ENCODE assay signal across 16 mouse cellular contexts in genomic region chr2:156951301-156952094, GRCm38 (mm10). TPM values are rescaled to one million over a fixed set of nuclear protein-coding genes. Genes with fewer than 3 reads are reported as not detected.
DNase-seq lines count a peak whose midpoint lies in the region; ATAC-seq and TF ChIP-seq lines count a peak whose summit lies in the region.
"Had no signal": no experiment of that assay in that cellular context is flagged by ENCODE, and none has a peak within 500 bp of the region (broad histone marks: within the 10 kb centered on the region; RNA-seq: fewer than 3 reads in every experiment).

No protein-coding gene starts in this region.

- 0 out of 2 replicates have a peak overlapping the region, but pooled peaks have one; percentile 4 for H3K27ac ChIP-seq in kidney, embryonic 15.5 days
- H3K27ac ChIP-seq in kidney, embryonic 14.5 days (ENCODE audit: low read depth, low read length), result no peak overlapping the region
- 0 out of 2 replicates have a peak overlapping the region, but pooled peaks have one; percentile 4 for H3K27ac ChIP-seq in cortical plate, adult 2 months (ENCODE audit: insufficient read depth, low read length)
- no peak overlapping the region for H3K27ac ChIP-seq in stomach, embryonic 15.5 days
- H3K27ac ChIP-seq: embryonic facial prominence, embryonic 12.5 days had no signal

- H3K27me3 ChIP-seq in kidney, embryonic 15.5 days, result no peaks in the 10 kb centered on the region
- H3K27me3 ChIP-seq in kidney, embryonic 14.5 days (ENCODE audit: control insufficient read depth, insufficient read depth, low read length), result no peaks in the 10 kb centered on the region
- H3K27me3 ChIP-seq in stomach, embryonic 15.5 days (replicated peaks), result no peaks in the 10 kb centered on the region
- H3K27me3 ChIP-seq: embryonic facial prominence, embryonic 12.5 days; megakaryocyte, embryonic 14.5 days had no signal

- no peak overlapping the region for H3K4me2 ChIP-seq in kidney, embryonic 15.5 days
- H3K4me2 ChIP-seq in kidney, embryonic 14.5 days (replicated peaks; ENCODE audit: low read depth, low read length), result no peak overlapping the region
- no peak overlapping the region for H3K4me2 ChIP-seq in stomach, embryonic 15.5 days
- H3K4me2 ChIP-seq: embryonic facial prominence, embryonic 12.5 days; lung, embryonic 14.5 days had no signal

- no peak overlapping the region for H3K9ac ChIP-seq in kidney, embryonic 15.5 days
- no peak overlapping the region for H3K9ac ChIP-seq in kidney, embryonic 14.5 days (ENCODE audit: low read depth, low read length)
- H3K9ac ChIP-seq in stomach, embryonic 15.5 days, result no peak overlapping the region
- H3K9ac ChIP-seq: embryonic facial prominence, embryonic 12.5 days; lung, embryonic 14.5 days had no signal

- 80% methylated on average over 10 of the region's 10 CpGs for WGBS in kidney, embryonic 15.5 days
- WGBS in kidney, embryonic 14.5 days, result 82% methylated on average over 10 of the region's 10 CpGs
- WGBS in large intestine, adult 2 months, result 60% methylated on average over 10 of the region's 10 CpGs
- 70% methylated on average over 10 of the region's 10 CpGs for WGBS in stomach, embryonic 15.5 days

- H3K4me1 ChIP-seq in kidney, embryonic 15.5 days, result no peaks in the 10 kb centered on the region
- H3K4me1 ChIP-seq in kidney, embryonic 14.5 days (ENCODE audit: control insufficient read depth, insufficient read depth, low read length), result no peaks in the 10 kb centered on the region; the same call in 1 of the 2 replicates
- 0 out of 2 replicates have a peak, but pooled peaks cover 2% of the 10 kb centered on the region for H3K4me1 ChIP-seq in cortical plate, adult 2 months (ENCODE audit: control insufficient read depth, insufficient read depth, low read length)
- no peaks in the 10 kb centered on the region for H3K4me1 ChIP-seq in stomach, embryonic 15.5 days
- H3K4me1 ChIP-seq: embryonic facial prominence, embryonic 12.5 days had no signal

- DNase-seq in large intestine, adult 2 months (ENCODE audit: low read depth, low spot score), result peak; percentile 7
- no peak for DNase-seq in MN1 (ENCODE audit: low spot score)
- DNase-seq: adrenal gland, adult 8-10 months; cerebellum, adult 11-12 months; cerebellum, postnatal 36 days; left cerebral cortex, postnatal 4 days; lung, embryonic 14.5 days had no signal

- peaks cover 30% of the 10 kb centered on the region for H3K36me3 ChIP-seq in kidney, embryonic 15.5 days
- H3K36me3 ChIP-seq in kidney, embryonic 14.5 days (ENCODE audit: control insufficient read depth, insufficient read depth, low read length), result peaks cover 4% of the 10 kb centered on the region; the same call in 1 of the 2 replicates
- peaks cover 8% of the 10 kb centered on the region; the same call in 1 of the 2 replicates for H3K36me3 ChIP-seq in stomach, embryonic 15.5 days

- no peak for TF ChIP-seq CTCF in cortical plate, adult 2 months (IDR thresholded peaks at IDR 0.05; ENCODE audit: extremely low read depth, insufficient read depth, low read length)

- TF ChIP-seq POLR2A in cortical plate, adult 2 months (IDR thresholded peaks at IDR 0.05; ENCODE audit: extremely low read depth, insufficient read depth, low read length), result no peak

- H3K9me3 ChIP-seq in kidney, embryonic 15.5 days (replicated peaks), result no peaks in the 10 kb centered on the region
- no peaks in the 10 kb centered on the region for H3K9me3 ChIP-seq in kidney, embryonic 14.5 days (ENCODE audit: control insufficient read depth, low read length)
- no peaks in the 10 kb centered on the region for H3K9me3 ChIP-seq in stomach, embryonic 15.5 days
- H3K9me3 ChIP-seq: embryonic facial prominence, embryonic 12.5 days; megakaryocyte, embryonic 14.5 days had no signal

- ATAC-seq in kidney, embryonic 15.5 days (replicated peaks; ENCODE audit: low FRiP score), result peak; percentile 56; the same call in 1 of the 2 replicates
- no peak for ATAC-seq in kidney, embryonic 14.5 days (ENCODE audit: low FRiP score, low TSS enrichment)
- peak; percentile 83 for ATAC-seq in stomach, embryonic 15.5 days (ENCODE audit: insufficient read depth, low FRiP score, low read depth)
- no peak for ATAC-seq in megakaryocyte progenitor cell, adult 5-6 weeks (replicated peaks; ENCODE audit: poor library complexity)
- ATAC-seq: inflammation-experienced regulatory T-cells, adult 6 months; midbrain, embryonic 16.5 days had no signal

- no peak overlapping the region for H3K4me3 ChIP-seq in kidney, embryonic 15.5 days (replicated peaks)
- H3K4me3 ChIP-seq in kidney, embryonic 14.5 days (ENCODE audit: low read length), result no peak overlapping the region
- H3K4me3 ChIP-seq in cortical plate, adult 2 months (ENCODE audit: insufficient read depth, low read length), result no peak overlapping the region
- H3K4me3 ChIP-seq in stomach, embryonic 15.5 days (replicated peaks), result no peak overlapping the region
- H3K4me3 ChIP-seq: embryonic facial prominence, embryonic 12.5 days; megakaryocyte, embryonic 14.5 days had no signal

RNA-seq across cellular contexts. Expression of gene Ndrg3, which starts 40.4 kb away (rescaled TPM):
- 46.9 and 49.8 TPM in 2 replicates for polyA plus RNA-seq in kidney, embryonic 15.5 days (2015; fragmentation: Nextera tagmentation; extraction: Ambion mirVana)
- polyA plus RNA-seq in kidney, embryonic 14.5 days (2014; fragmentation: Nextera tagmentation; extraction: Ambion mirVana), result 31.9 and 44.1 TPM in 2 replicates
- 585 and 611 TPM in 2 replicates for polyA plus RNA-seq in cortical plate, adult 2 months (2012; rRNA removed)
- polyA plus RNA-seq in large intestine, adult 2 months (2012; rRNA removed), result 58.2 and 71.7 TPM in 2 replicates
- 39.5 and 44.0 TPM in 2 replicates for polyA plus RNA-seq in stomach, embryonic 15.5 days (2015; fragmentation: Nextera tagmentation; extraction: Ambion mirVana)
- total RNA-seq in megakaryocyte progenitor cell, adult 5-6 weeks (2015), result 24.9 and 27.1 TPM in 2 replicates
- 24.2 and 28.5 TPM in 2 replicates for total RNA-seq in megakaryocyte progenitor cell, adult 5-6 weeks (2017)

RNA-seq across cellular contexts. Expression of gene Dsn1, which starts 55.5 kb away (rescaled TPM):
- polyA plus RNA-seq in kidney, embryonic 15.5 days (2015; fragmentation: Nextera tagmentation; extraction: Ambion mirVana), result 37.6 and 39.6 TPM in 2 replicates
- 30.8 and 43.8 TPM in 2 replicates for polyA plus RNA-seq in kidney, embryonic 14.5 days (2014; fragmentation: Nextera tagmentation; extraction: Ambion mirVana)
- 5.4 and 5.8 TPM in 2 replicates for polyA plus RNA-seq in cortical plate, adult 2 months (2012; rRNA removed)
- 5.0 and 6.4 TPM in 2 replicates for polyA plus RNA-seq in large intestine, adult 2 months (2012; rRNA removed)
- 27.3 and 29.6 TPM in 2 replicates for polyA plus RNA-seq in stomach, embryonic 15.5 days (2015; fragmentation: Nextera tagmentation; extraction: Ambion mirVana)
- total RNA-seq in megakaryocyte progenitor cell, adult 5-6 weeks (2015), result 15.0 and 17.1 TPM in 2 replicates
- total RNA-seq in megakaryocyte progenitor cell, adult 5-6 weeks (2017), result 68.2 and 78.2 TPM in 2 replicates

Comparison
In these comparisons a context has a peak if more than half of its experiments do, and no peak if none do; other contexts are left out.
1. ATAC-seq: peak in kidney, embryonic 15.5 days (single experiment) and stomach, embryonic 15.5 days (single experiment); none in kidney, embryonic 14.5 days (single experiment) and megakaryocyte progenitor cell, adult 5-6 weeks (single experiment).
2. H3K27ac ChIP-seq: peak in kidney, embryonic 15.5 days (single experiment) and cortical plate, adult 2 months (single experiment); none in kidney, embryonic 14.5 days (single experiment) and stomach, embryonic 15.5 days (single experiment).